Comparison of ENCODE assay signal across 25 mouse cellular contexts in genomic region chr1:177727883-177728525, GRCm38 (mm10). TPM values are rescaled to one million over a fixed set of nuclear protein-coding genes. Genes with fewer than 3 reads are reported as not detected.
DNase-seq lines count a peak whose midpoint lies in the region; ATAC-seq and TF ChIP-seq lines count a peak whose summit lies in the region.
"Had no signal": no experiment of that assay in that cellular context is flagged by ENCODE, and none has a peak within 500 bp of the region (broad histone marks: within the 10 kb centered on the region; RNA-seq: fewer than 3 reads in every experiment).

No protein-coding gene starts in this region.

- 81% methylated on average over 3 of the region's 3 CpGs for WGBS in lung, embryonic 16.5 days
- WGBS in lung, adult 2 months: 83% methylated on average over 3 of the region's 3 CpGs
- 87% methylated on average over 3 of the region's 3 CpGs for WGBS in intestine, embryonic 15.5 days
- 79% methylated on average over 3 of the region's 3 CpGs for WGBS in small intestine, adult 2 months

- no peak for TF ChIP-seq POLR2A in lung, adult 2 months (IDR thresholded peaks at IDR 0.05; ENCODE audit: borderline replicate concordance, extremely low read depth, low read depth, low read length)
- TF ChIP-seq POLR2A in small intestine, adult 2 months (IDR thresholded peaks at IDR 0.05; ENCODE audit: low read depth, low read length): no peak

- no peak for ATAC-seq in lung, embryonic 16.5 days (ENCODE audit: low read depth)
- ATAC-seq in intestine, embryonic 15.5 days: peak; percentile 60
- ATAC-seq: activated CD4-positive, CD25-positive, alpha-beta regulatory T cell, adult 4 months; forebrain, embryonic 15.5 days; Patski had no signal

- DNase-seq in lung, adult 2 months: no peak
- DNase-seq in cerebellum, adult 18-20 months: no peak
- no peak for DNase-seq in left cerebral cortex, postnatal 14 days (ENCODE audit: low spot score in 2 of 2)
- DNase-seq: adrenal gland, postnatal 25 days; cerebellum, adult 8-10 months; cerebellum, postnatal 14 days; heart, adult 2 months had no signal

- no peak overlapping the region for H3K4me3 ChIP-seq in lung, embryonic 16.5 days (ENCODE audit: low read length)
- no peak overlapping the region for H3K4me3 ChIP-seq in lung, adult 2 months (replicated peaks; ENCODE audit: extremely low read depth, low read depth, low read length)
- H3K4me3 ChIP-seq in intestine, embryonic 15.5 days (replicated peaks): no peak overlapping the region
- no peak overlapping the region for H3K4me3 ChIP-seq in small intestine, adult 2 months (ENCODE audit: low read depth, low read length)
- H3K4me3 ChIP-seq: embryonic facial prominence, embryonic 12.5 days; forebrain, embryonic 15.5 days; heart, adult 2 months; heart, embryonic 15.5 days; hindbrain, embryonic 10.5 days had no signal

- H3K36me3 ChIP-seq in lung, embryonic 16.5 days (ENCODE audit: control insufficient read depth, insufficient read depth, low read length): no peaks in the 10 kb centered on the region
- H3K36me3 ChIP-seq in intestine, embryonic 15.5 days: no peaks in the 10 kb centered on the region
- H3K36me3 ChIP-seq in small intestine, adult 2 months (ENCODE audit: control insufficient read depth, insufficient read depth, low read length): no peaks in the 10 kb centered on the region
- H3K36me3 ChIP-seq: embryonic facial prominence, embryonic 12.5 days; forebrain, embryonic 15.5 days; heart, embryonic 15.5 days; hindbrain, embryonic 10.5 days had no signal

- H3K9me3 ChIP-seq in lung, embryonic 16.5 days (ENCODE audit: control insufficient read depth, low read length): no peaks in the 10 kb centered on the region
- 0 out of 2 replicates have a peak, but pooled peaks cover 4% of the 10 kb centered on the region for H3K9me3 ChIP-seq in intestine, embryonic 15.5 days
- H3K9me3 ChIP-seq: embryonic facial prominence, embryonic 12.5 days; forebrain, embryonic 15.5 days; heart, embryonic 15.5 days had no signal

- peaks cover 6% of the 10 kb centered on the region; the same call in 1 of the 2 replicates for H3K4me1 ChIP-seq in lung, embryonic 16.5 days (replicated peaks; ENCODE audit: control insufficient read depth, insufficient read depth, low read length)
- peaks cover 7% of the 10 kb centered on the region; the same call in 1 of the 2 replicates for H3K4me1 ChIP-seq in lung, adult 2 months (ENCODE audit: control insufficient read depth, insufficient read depth, low read length)
- H3K4me1 ChIP-seq in intestine, embryonic 15.5 days (replicated peaks): no peaks in the 10 kb centered on the region
- peaks cover 19% of the 10 kb centered on the region; the same call in 1 of the 2 replicates for H3K4me1 ChIP-seq in small intestine, adult 2 months (ENCODE audit: control insufficient read depth, insufficient read depth, insufficient read length, low read length)
- H3K4me1 ChIP-seq: embryonic facial prominence, embryonic 12.5 days; forebrain, embryonic 15.5 days; heart, embryonic 15.5 days had no signal

- H3K27ac ChIP-seq in lung, embryonic 16.5 days (ENCODE audit: low read length): peak overlapping the region; percentile 68
- no peak overlapping the region for H3K27ac ChIP-seq in intestine, embryonic 15.5 days
- H3K27ac ChIP-seq in small intestine, adult 2 months (ENCODE audit: insufficient read depth, low read depth, low read length): peak overlapping the region; percentile 79
- H3K27ac ChIP-seq: embryonic facial prominence, embryonic 12.5 days; forebrain, embryonic 15.5 days; heart, adult 2 months; heart, embryonic 15.5 days; hindbrain, embryonic 10.5 days; hindbrain, embryonic 14.5 days had no signal

- H3K27me3 ChIP-seq in lung, embryonic 16.5 days (ENCODE audit: control insufficient read depth, insufficient read depth, low read depth, low read length): no peaks in the 10 kb centered on the region
- H3K27me3 ChIP-seq in intestine, embryonic 15.5 days (replicated peaks): no peaks in the 10 kb centered on the region
- H3K27me3 ChIP-seq in small intestine, adult 2 months (ENCODE audit: control insufficient read depth, insufficient read depth, low read length): no peaks in the 10 kb centered on the region
- H3K27me3 ChIP-seq: CH12.LX; embryonic facial prominence, embryonic 12.5 days; forebrain, embryonic 15.5 days; heart, embryonic 15.5 days; Patski had no signal

- TF ChIP-seq CTCF in lung, adult 2 months (IDR thresholded peaks at IDR 0.05; ENCODE audit: insufficient read depth, low read length): no peak
- TF ChIP-seq CTCF in small intestine, adult 2 months (IDR thresholded peaks at IDR 0.05; ENCODE audit: extremely low read depth, insufficient read length, insufficient replicate concordance, low read depth, low read length): no peak

- intact Hi-C loops in left cerebral cortex, postnatal 14 days (cut with DNase I): no loop called here

- no peak overlapping the region for H3K9ac ChIP-seq in lung, embryonic 16.5 days (ENCODE audit: low read length)
- no peak overlapping the region for H3K9ac ChIP-seq in intestine, embryonic 15.5 days
- H3K9ac ChIP-seq: embryonic facial prominence, embryonic 12.5 days; forebrain, embryonic 15.5 days; heart, embryonic 15.5 days; hindbrain, embryonic 14.5 days had no signal

- H3K4me2 ChIP-seq in lung, embryonic 16.5 days (ENCODE audit: low read depth, low read length): no peak overlapping the region
- no peak overlapping the region for H3K4me2 ChIP-seq in intestine, embryonic 15.5 days (replicated peaks)
- H3K4me2 ChIP-seq: embryonic facial prominence, embryonic 12.5 days; forebrain, embryonic 15.5 days; heart, embryonic 11.5 days; heart, embryonic 15.5 days; hindbrain, embryonic 14.5 days had no signal

RNA-seq across cellular contexts. Expression of gene 1700016C15Rik, which starts 1.6 kb away (rescaled TPM):
- polyA plus RNA-seq in lung, embryonic 16.5 days (2015; fragmentation: Nextera tagmentation; extraction: Ambion mirVana): 0.41 and 1.3 TPM in 2 replicates
- 0.22 TPM in 1 of 2 replicates, not detected in the other for polyA plus RNA-seq in lung, adult 2 months (2012; rRNA removed)
- 0.19 TPM in 1 of 2 replicates, not detected in the other for polyA plus RNA-seq in intestine, embryonic 15.5 days (2015; fragmentation: Nextera tagmentation; extraction: Ambion mirVana)
- polyA plus RNA-seq in small intestine, adult 2 months (2012; rRNA removed): 0.62 TPM in 1 of 2 replicates, not detected in the other
- not detected for total RNA-seq in left cerebral cortex, postnatal 14 days (2021)
- total RNA-seq: adrenal gland, adult 18-20 months; adrenal gland, postnatal 25 days; CH12.LX; common myeloid progenitor, adult 5-6 weeks; gastrocnemius, adult 8-10 months; gastrocnemius, postnatal 4 days; heart, adult 2 months; heart, postnatal 25 days had no signal
- polyA plus RNA-seq: embryonic facial prominence, embryonic 12.5 days; forebrain, embryonic 11.5 days; forebrain, embryonic 15.5 days; heart, adult 2 months; heart, embryonic 11.5 days; heart, embryonic 15.5 days; hindbrain, embryonic 10.5 days; hindbrain, embryonic 14.5 days had no signal
